Mouse (Mus musculus): ENCODE data around the gene Pla2g2d. TPM values are rescaled to one million over a fixed set of nuclear protein-coding genes. Genes with fewer than 3 reads are reported as not detected.

The Pla2g2d gene
- not detected in 2 replicates for polyA plus RNA-seq (2015; fragmentation: Nextera tagmentation; extraction: Ambion mirVana)

GRCm38 (mm10) chr4:138775435-138775834 is at the start of gene Pla2g2d:
Pla2g2d (plus strand) TSS chr4:138775735.

GRCm38 (mm10) chr4:138737031-138737430 is 38.5 kb upstream of the Pla2g2d start, which contains the start of gene Ubxn10:
Ubxn10 (minus strand) TSS chr4:138737167.

GRCm38 (mm10) chr4:138757416-138757815 is 18.1 kb upstream of the Pla2g2d start, which contains the start of gene Pla2g2f:
Pla2g2f (minus strand) TSS chr4:138757626.

Other genes starting within 250 kb of the Pla2g2d start
- not detected in 2 replicates for gene Vwa5b1, start 139.9 kb upstream of the Pla2g2d start, polyA plus RNA-seq (2015; fragmentation: Nextera tagmentation; extraction: Ambion mirVana)
- not detected in 2 replicates for gene Pla2g2c, start 50.9 kb upstream of the Pla2g2d start, polyA plus RNA-seq (2015; fragmentation: Nextera tagmentation; extraction: Ambion mirVana)
- gene Ubxn10, start 38.6 kb upstream of the Pla2g2d start, polyA plus RNA-seq (2015; fragmentation: Nextera tagmentation; extraction: Ambion mirVana), result 0.16 and 0.19 TPM in 2 replicates
- gene Pla2g2f, start 18.1 kb upstream of the Pla2g2d start, polyA plus RNA-seq (2015; fragmentation: Nextera tagmentation; extraction: Ambion mirVana), result not detected in 2 replicates
- not detected in 2 replicates for gene Pla2g5, start 87.7 kb downstream of the Pla2g2d start, polyA plus RNA-seq (2015; fragmentation: Nextera tagmentation; extraction: Ambion mirVana)
- not detected in 2 replicates for gene Gm13030, start 98.2 kb downstream of the Pla2g2d start, polyA plus RNA-seq (2015; fragmentation: Nextera tagmentation; extraction: Ambion mirVana)
- 0.28 and 1.3 TPM in 2 replicates for gene Pla2g2e, start 102.2 kb downstream of the Pla2g2d start, polyA plus RNA-seq (2015; fragmentation: Nextera tagmentation; extraction: Ambion mirVana)
- 1.8 and 3.4 TPM in 2 replicates for gene Otud3, start 138.2 kb downstream of the Pla2g2d start, polyA plus RNA-seq (2015; fragmentation: Nextera tagmentation; extraction: Ambion mirVana)
- 0.33 and 0.63 TPM in 2 replicates for gene Rnf186, start 191.4 kb downstream of the Pla2g2d start, polyA plus RNA-seq (2015; fragmentation: Nextera tagmentation; extraction: Ambion mirVana)
- 17.6 and 18.9 TPM in 2 replicates for gene Tmco4, start 197.2 kb downstream of the Pla2g2d start, polyA plus RNA-seq (2015; fragmentation: Nextera tagmentation; extraction: Ambion mirVana)

Measured in urinary bladder, postnatal 0 days (tissue).